Mouse (Mus musculus) kidney, adult 8-10 months (tissue): ENCODE results near the gene Nek10.
"Not testable (repeated sequence)": the region's sequence is repeated elsewhere in the genome, so short reads cannot be mapped to it uniquely, and the experiment has no call there.

Experiments
- DNase-seq, 2 experiments: peaks; one replicate each; pipeline ENCODE4 v3.0.0; 2022

The Nek10 gene

DNA sequence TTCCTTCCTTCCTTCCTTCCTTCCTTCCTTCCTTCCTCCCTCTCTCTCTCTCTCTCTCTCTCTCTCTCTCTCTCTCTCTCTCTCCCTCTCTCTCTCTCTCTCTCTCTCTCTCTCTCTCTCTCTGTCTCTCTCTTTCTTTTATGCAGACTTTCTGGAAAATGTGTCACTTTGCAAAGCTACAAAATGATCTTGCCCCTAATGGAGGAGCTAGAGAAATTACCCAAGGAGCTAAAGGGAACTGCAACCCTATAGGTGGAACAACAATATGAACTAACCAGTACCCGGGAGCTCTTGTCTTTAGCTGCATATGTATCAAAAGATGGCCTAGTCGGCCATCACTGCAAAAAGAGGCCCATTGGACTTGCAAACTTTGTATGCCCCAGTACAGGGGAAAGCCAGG is at the start of gene Nek10:
TSS of gene Nek10 (plus strand) at position 301 of the 400 bp plus-strand sequence.
- DNase-seq, result not testable (repeated sequence)

- no peak for DNase-seq
These were observed 22.0 kb upstream of the Nek10 start for GRCm38 (mm10) chr14:14781169-14781568.

- no peak for DNase-seq
These were observed 19.0 kb upstream of the Nek10 start for GRCm38 (mm10) chr14:14784223-14784622.

DNA sequence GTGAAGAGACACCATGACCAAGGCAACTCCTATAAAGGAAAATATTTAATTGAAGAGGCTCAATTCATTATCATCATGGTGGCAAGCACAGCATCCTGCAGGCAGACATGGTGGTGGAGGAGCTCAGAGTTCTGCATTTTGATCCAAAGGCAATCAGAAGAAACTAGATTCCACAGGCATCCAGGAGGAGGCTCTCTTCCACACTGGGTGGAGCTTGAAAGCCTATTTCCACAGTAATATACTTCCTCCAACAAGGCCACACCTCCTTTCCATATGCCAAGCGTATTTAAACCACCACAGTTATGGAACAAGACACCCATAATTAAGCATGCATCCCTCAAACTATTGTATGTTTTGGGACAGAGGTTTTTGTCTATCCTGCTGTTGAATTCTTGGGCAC is 16.2 kb upstream of the Nek10 start:
- DNase-seq, result no peak

- DNase-seq, result no peak
These were observed 13.3 kb upstream of the Nek10 start for GRCm38 (mm10) chr14:14789840-14790470.

DNA sequence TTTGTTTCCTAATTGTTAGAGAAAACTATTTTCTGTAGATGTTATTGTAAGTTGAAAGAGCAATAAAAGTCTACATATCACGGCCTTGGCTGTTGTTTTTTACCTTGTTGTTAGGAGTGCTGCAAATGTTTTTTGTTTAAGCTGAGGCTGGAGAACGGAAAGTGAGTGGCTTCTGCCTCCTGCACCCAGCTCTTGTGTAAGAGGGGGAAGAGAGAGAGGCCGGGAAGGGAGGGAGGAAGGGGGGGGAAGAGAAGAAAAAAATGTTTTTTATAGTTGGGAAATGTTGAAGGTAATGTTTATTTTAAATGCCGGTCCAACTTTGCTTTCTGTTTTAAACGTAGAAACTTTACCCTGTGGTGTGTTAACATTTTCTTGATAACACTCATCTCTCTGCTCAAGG is 3.4 kb upstream of the Nek10 start:
- DNase-seq, result no peak

DNA sequence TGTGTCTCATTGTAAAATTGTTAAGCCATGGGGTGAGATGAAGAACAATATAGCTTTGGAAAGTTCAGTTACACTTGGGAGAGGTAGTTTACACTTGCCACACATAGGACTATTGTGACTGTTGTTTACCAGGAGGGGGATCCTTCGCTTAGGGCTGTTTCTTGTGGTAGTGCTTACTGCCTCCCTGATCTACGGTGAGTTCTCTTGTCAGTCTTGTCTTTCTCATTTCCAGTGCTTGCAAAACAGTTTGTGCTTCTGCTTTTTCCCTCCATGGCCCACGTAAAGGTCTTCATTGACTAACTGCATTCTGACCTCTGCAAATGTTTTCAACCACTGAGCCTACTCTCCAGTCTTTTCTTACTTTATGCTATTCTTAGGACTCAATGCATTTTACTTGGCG is 2.9 kb upstream of the Nek10 start:
- DNase-seq, result no peak

DNA sequence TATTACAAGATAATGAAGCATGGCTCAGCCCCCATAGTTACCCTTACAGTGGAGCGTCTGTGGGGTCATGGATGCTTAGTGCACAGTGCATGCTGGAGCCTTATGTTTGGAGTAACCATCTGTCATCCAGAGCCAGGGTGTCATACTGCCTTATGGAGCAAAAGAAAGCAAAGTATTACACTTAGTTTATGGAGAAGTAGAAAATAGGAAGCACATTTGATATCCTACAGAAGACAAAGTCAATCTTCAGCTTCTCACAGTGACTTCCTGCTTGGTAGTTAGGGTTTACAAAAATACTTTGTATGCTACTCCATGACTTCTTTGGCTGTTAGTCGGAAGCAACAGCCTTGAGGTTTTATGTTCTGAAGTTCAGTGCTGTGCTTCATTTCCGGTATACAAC is 2.4 kb upstream of the Nek10 start:
- DNase-seq, result no peak

- peak in 1 of 2 experiments; percentile 0 for DNase-seq
These were observed 804 bp downstream of the Nek10 start for GRCm38 (mm10) chr14:14803921-14804517.

GRCm38 (mm10) chr14:14804518-14805212 is 1.4 kb downstream of the Nek10 start:
- DNase-seq, result no peak

DNA sequence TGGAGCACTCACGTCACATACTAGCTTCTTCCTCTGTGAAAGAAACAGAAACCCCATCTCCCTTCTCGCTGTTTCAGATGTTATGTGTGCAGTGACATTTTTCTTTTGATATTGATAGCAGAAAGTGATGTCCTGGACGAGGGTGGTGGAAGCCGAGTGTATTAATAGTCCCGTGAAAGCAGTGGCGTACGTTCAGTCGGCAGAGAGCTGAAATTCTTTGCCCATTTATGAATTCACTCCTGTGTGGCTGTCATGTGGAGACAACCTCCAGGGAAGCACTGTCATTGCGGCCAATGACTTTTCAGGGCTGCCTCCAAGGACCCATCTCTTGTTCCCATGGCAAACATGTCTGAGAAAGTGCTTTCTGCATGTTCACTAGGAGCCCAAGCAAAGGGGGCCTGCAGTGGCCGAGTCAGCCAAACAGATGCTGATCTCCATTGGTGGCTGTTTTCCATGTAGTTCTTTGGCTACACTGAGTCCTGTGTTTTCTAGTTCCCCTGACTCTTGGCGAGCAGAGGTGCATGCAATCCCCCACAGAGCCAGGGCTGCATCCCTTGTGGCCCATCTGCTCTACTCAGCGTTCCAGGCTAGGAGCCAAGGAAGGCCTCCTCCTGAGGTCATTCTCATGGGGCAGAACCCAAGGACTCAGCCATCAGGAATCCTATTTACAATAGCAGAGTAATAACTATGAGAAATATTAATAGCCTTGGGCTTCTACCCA is 29.5 kb downstream of the Nek10 start:
- peak; percentile 19 to 27 for DNase-seq

- DNase-seq, result no peak
These were observed 30.3 kb downstream of the Nek10 start for GRCm38 (mm10) chr14:14833498-14833897.

DNA sequence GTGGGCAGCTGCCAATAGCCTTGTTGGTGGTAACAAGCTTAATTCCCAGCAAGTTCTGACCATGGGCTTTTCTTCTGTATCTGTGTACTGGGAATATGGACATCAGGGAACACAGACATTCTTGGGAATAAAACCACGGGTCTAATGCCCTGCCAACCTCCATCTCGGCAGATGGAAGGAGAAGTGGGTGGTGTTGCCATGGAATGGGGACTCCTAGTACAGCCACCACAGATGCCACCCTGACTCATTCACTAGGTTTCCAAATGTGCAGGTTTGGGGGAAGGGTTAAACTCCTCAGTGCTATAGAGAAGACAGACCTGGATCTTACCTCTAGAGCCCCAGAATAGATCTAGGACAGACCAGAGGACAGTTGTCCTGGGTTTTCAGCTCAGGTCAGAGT is 31.1 kb downstream of the Nek10 start:
- DNase-seq, result no peak

DNA sequence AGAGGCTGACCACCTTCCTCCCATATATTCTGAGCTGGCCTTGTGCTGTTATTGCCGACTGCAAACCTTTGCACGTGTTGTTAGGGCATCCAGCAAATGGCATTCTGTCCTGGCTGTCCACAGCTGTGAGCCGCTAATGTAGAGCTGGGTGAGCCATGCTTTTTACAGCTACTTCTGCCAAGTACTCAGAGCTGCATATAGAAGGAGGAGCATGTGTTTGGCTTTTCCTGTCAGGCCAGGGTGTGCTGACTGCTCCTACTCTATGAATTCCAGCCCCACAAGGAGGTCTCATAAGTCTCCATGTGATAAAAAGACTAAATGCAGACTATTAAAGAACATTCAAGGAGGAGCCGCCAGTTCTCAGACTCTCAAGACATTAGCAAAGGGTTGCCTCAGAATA is 34.4 kb downstream of the Nek10 start:
- no peak for DNase-seq

- DNase-seq, result no peak
These were observed 34.9 kb downstream of the Nek10 start for GRCm38 (mm10) chr14:14838109-14838508.

DNA sequence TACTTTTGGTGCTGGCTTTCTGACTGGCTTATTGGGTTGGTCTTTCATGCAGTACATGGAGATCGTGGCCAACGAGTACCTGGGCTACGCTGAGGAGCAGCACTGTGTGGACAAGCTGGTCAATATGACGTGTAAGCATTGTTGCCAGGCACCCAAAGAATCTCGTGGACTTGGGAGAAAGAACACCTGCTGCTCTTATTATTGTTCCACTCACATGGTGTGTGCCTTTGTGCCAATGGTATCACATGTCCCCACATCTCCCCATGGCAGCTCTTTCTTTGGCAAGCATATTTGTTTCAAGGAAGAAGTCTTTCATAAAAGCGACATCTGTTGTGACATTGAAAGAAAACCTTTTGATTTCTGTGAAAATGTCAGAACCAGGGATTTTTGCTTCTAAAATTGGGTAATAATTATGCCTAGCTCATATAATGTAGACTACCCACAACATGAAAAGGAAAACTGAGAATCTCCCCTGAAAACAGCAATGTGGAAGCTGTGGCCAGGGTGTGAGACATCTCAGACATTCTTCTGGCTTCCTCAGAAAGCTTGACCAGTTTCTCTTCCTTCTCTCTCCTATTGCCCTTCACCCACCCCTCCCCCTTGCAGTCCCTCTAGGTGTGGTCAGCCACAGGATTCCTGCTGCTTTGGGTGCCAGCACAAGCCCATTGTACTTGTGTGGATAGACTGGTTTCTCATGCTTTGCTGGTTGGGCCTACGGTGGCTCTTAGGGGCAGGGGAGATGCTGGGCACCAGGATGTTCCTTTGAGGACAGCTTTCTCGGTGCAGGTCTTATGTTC is 39.7 kb downstream of the Nek10 start:
- no peak for DNase-seq

GRCm38 (mm10) chr14:14852838-14853237 is 49.6 kb downstream of the Nek10 start:
- no peak for DNase-seq

- DNase-seq, result no peak
These were observed 57.1 kb downstream of the Nek10 start for GRCm38 (mm10) chr14:14860331-14860730.

GRCm38 (mm10) chr14:14863690-14864356 is 60.6 kb downstream of the Nek10 start:
- peak; percentile 45 to 68 for DNase-seq

GRCm38 (mm10) chr14:14869239-14869638 is 66.0 kb downstream of the Nek10 start:
- no peak for DNase-seq

DNA sequence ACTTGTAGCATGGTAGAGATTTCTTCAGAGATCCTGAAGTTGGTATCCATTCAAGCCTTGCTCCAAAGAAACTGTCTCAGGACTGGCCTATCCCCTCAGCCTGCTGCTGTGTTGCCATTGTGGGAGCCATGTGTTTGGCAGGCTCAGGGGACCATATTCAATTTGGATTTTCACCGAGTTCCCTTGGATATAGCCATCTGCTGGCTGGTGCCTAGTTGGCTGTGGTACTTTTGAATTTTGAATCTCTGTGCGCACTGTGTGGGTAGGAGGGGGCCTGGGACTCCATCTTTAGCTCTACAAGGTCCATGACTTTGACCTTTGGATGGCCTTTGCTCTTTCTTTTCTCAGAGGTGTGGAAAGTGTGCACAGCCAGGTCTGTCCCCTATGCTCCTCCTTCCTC is 66.8 kb downstream of the Nek10 start:
- no peak for DNase-seq

DNA sequence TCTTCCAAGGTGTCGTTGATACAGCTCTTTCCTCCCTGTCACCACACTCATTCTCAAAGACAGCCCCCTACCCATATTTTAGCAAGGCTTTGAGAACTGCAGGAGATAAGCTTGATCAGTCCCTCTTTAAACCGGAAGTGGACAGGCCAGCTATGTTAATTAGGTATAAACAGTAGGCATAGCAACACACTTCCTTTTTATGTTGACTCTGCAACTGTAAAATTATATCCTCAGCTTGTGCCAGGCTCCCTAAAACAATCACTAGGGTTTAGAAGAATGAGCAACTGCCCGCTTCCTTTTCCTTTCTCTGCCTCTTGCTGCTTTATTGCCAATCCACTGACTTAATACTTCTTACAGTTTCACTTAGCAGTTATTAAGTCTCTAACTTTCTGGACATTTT is 67.2 kb downstream of the Nek10 start:
- no peak for DNase-seq
